Mouse (Mus musculus) MEL (cell line): ENCODE data around the gene Cntn1.

Source experiments
- CTCF ChIP-seq, 3 experiments: IDR thresholded peaks in 2 of 3; conservative IDR thresholded peaks in 1 of 3; 2 replicates each; pipeline ENCODE4 v1.5.1; 2011 to 2012; ENCODE audit warnings: low read length in 3 of 3, low read depth in 2 of 3, mild to moderate bottlenecking in 2 of 3, improper control_type of control experiment in 1 of 3, inconsistent platforms in 1 of 3, mixed read lengths in 1 of 3, moderate library complexity in 1 of 3; ENCODE audit not compliant: control insufficient read depth in 1 of 3, insufficient read depth in 1 of 3, poor library complexity in 1 of 3, severe bottlenecking in 1 of 3
- EP300 ChIP-seq, 2 experiments: IDR thresholded peaks; 2 replicates each; pipeline ENCODE4 v1.6.1; 2011; ENCODE audit warnings: improper control_type of control experiment in 2 of 2, low read length in 2 of 2, low read depth in 1 of 2, mild to moderate bottlenecking in 1 of 2
- GATA1 ChIP-seq: IDR thresholded peaks from 2 replicates; pipeline ENCODE4 v1.6.1; 2011; ENCODE audit warnings: low read depth, low read length, improper control_type of control experiment
- MAX ChIP-seq: IDR thresholded peaks from 2 replicates; pipeline ENCODE4 v1.6.1; 2011; ENCODE audit warnings: low read length, improper control_type of control experiment
- POLR2A ChIP-seq, 2 experiments: IDR thresholded peaks; 2 replicates each; pipeline ENCODE4 v1.6.1; 2011 to 2012; ENCODE audit warnings: low read length in 2 of 2, mild to moderate bottlenecking in 2 of 2, control low read depth in 1 of 2, improper control_type of control experiment in 1 of 2, low read depth in 1 of 2, moderate library complexity in 1 of 2; ENCODE audit not compliant: control insufficient read depth in 1 of 2, insufficient read depth in 1 of 2, poor library complexity in 1 of 2
- ZKSCAN1 ChIP-seq: IDR thresholded peaks from 2 replicates; pipeline ENCODE4 v1.6.1; 2012; ENCODE audit warnings: low read depth, mild to moderate bottlenecking, inconsistent platforms, low read length, improper control_type of control experiment, moderate library complexity
- ZNF384 ChIP-seq: IDR thresholded peaks from 2 replicates; pipeline ENCODE4 v1.6.1; 2012; ENCODE audit warnings: low read depth, mild to moderate bottlenecking, inconsistent platforms, low read length, improper control_type of control experiment

DNA sequence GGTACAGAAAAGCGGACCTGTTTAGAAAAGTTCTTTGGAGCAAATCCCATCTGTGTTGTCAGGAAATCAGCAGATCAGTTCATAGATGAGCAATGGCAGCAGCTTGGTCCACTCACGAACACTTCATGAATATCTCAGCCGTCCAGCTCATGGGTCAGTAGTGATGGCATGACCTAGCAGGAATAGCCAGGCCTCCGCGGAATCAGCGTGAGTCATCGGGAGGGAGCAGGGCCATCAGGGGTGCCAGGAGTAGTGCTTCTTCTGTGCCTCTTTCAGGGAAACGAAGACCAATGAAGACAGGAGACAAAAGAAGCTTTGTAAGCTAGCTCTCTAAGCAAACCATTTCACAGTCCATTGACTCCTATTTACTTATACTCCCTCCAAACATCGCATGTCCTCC is 126.4 kb downstream of the Cntn1 start:
- TF ChIP-seq EP300 (IDR thresholded peaks at IDR 0.05; ENCODE audit: low read depth in 1 of 2, low read length in 2 of 2) (no peak), GATA1 (no peak), MAX (no peak), POLR2A (IDR thresholded peaks at IDR 0.05; ENCODE audit: control insufficient read depth in 1 of 2, insufficient read depth in 1 of 2, low read depth in 1 of 2, low read length in 2 of 2, poor library complexity in 1 of 2) (no peak), ZKSCAN1 (no peak), ZNF384 (no peak), CTCF (IDR thresholded peaks at IDR 0.05 in 2 of 3, conservative IDR thresholded peaks at IDR 0.05 in 1 of 3; ENCODE audit: control insufficient read depth in 1 of 3, insufficient read depth in 1 of 3, low read depth in 2 of 3, low read length in 3 of 3, poor library complexity in 1 of 3, severe bottlenecking in 1 of 3) (no peak)
